Mouse (Mus musculus): ENCODE results near the gene Aoc2.

DNA sequence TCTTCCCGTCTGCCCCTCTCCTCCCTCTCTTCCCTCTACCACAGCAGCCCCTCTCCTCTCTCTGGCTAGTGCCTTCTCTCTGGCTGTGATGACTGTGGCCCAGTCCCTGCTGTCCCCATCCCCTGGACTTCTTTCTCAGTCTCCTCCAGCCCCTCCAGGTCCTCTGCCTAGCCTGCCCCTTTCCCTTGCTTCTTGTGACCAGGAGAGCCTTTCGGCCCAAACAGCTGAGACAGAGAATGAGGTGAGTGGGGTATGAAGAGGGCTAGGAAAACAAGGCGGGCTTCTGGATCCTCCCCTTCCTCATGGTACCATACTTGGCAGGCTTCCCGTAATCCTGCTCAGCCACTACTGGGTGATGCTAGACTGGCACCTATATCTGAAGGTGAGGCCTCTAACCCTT is 49.6 kb upstream of the Aoc2 start:
- TF ChIP-seq CTCF (IDR thresholded peaks at IDR 0.05; ENCODE audit: borderline replicate concordance, extremely low read depth, insufficient read depth, insufficient read length) (no peak), POLR2A (IDR thresholded peaks at IDR 0.05; ENCODE audit: borderline replicate concordance, extremely low read depth, insufficient read depth, insufficient read length, poor library complexity, severe bottlenecking) (no peak)
